Mouse (Mus musculus): ENCODE measurements at regions not wholly inside any gene's neighbourhood (a gene's known extent, or its start where the extent isn't known, plus 50 kb on each side); places are given as distances from the start of the nearest gene placed in this dataset.

DNA sequence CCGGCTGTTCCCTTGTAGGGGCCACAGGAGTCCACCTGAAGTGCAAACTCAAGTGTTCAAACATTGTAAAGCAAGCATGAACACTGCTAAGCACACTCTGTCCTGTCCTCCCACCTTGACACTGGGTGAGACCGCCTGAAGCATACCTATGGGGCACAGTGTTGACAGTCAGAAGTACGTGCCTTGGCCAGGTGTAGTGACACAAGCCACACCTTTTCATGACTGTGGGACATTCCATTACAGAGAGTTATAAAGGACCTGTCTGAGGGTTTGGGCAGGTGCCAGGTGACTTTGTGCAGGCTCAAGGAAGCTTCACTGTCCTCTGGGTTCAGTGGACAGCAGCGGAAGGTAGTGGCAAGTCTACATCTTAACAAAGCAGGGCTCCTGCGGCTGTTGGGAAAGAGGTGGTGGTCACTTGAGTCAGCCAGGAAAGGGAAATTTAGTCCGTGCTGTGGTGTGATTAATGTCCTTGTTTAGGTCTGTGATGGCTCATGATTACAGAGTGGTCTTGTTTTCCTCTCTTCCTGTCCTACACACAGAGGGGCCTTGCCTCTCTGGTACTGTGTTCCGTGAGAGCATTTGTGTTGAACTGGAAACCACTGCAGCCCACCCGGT is 112.5 kb downstream of the Nufip1 start:
- TF ChIP-seq CTCF (IDR thresholded peaks at IDR 0.05; ENCODE audit: low read depth) (no peak), EP300 (optimal IDR thresholded peaks at IDR 0.05) (no peak)

Measured in stomach, postnatal 0 days (tissue).